Mouse (Mus musculus) CH12.LX (cell line): ENCODE data around the gene Pald1. TPM values are rescaled to one million over a fixed set of nuclear protein-coding genes. Genes with fewer than 3 reads are reported as not detected.

Experiments
- DNase-seq: peaks from one replicate; pipeline ENCODE4 v3.0.0-alpha.2; 2013; ENCODE audit errors: extremely low read depth
- H3K27ac ChIP-seq: 2 replicates; pipeline ENCODE4 v1.5.1; 2012; ENCODE audit warnings: low read depth, mild to moderate bottlenecking, control low read depth, moderate library complexity; ENCODE audit not compliant: insufficient read depth
- H3K27me3 ChIP-seq: replicated peaks from 2 replicates; pipeline ENCODE3; 2012; ENCODE audit warnings: inconsistent platforms
- H3K36me3 ChIP-seq, 2 experiments: replicated peaks in 1 of 2; 2 replicates each; pipeline versions ENCODE3 to v1.6.1; 2012; ENCODE audit warnings: inconsistent platforms in 1 of 2, low read length in 1 of 2, mild to moderate bottlenecking in 1 of 2, mixed read lengths in 1 of 2, moderate library complexity in 1 of 2; ENCODE audit not compliant: control insufficient read depth in 1 of 2, insufficient read depth in 1 of 2
- H3K4me1 ChIP-seq, 2 experiments: 2 replicates each; pipeline ENCODE4 v1.6.1; 2012; ENCODE audit warnings: inconsistent platforms in 1 of 2, moderate library complexity in 1 of 2; ENCODE audit not compliant: insufficient read depth in 2 of 2, control insufficient read depth in 1 of 2
- H3K4me2 ChIP-seq: 2 replicates; pipeline ENCODE4 v1.6.1; 2012; ENCODE audit warnings: low read depth, mild to moderate bottlenecking, control low read depth; ENCODE audit not compliant: poor library complexity, insufficient read depth, severe bottlenecking
- H3K4me3 ChIP-seq, 3 experiments: fragments of 150-350 bp in 1 of 3; sonication (generic) in 1 of 3; replicated peaks in 1 of 3; 2 replicates each; pipeline versions ENCODE3 to v1.5.1; 2011 to 2012; ENCODE audit warnings: low read depth in 2 of 3, low read length in 2 of 3, mild to moderate bottlenecking in 2 of 3, moderate library complexity in 2 of 3, control low read depth in 1 of 3, improper control_type of control experiment in 1 of 3, inconsistent platforms in 1 of 3, mixed read lengths in 1 of 3; ENCODE audit not compliant: poor library complexity in 1 of 3
- H3K79me2 ChIP-seq: replicated peaks from 2 replicates; pipeline ENCODE4 v1.6.1; 2012; ENCODE audit warnings: mild to moderate bottlenecking, moderate library complexity; ENCODE audit not compliant: control insufficient read depth, poor library complexity, insufficient read depth, severe bottlenecking; ENCODE audit errors: extremely low read depth
- H3K9ac ChIP-seq: 2 replicates; pipeline ENCODE4 v1.6.1; 2012; ENCODE audit warnings: low read depth, mild to moderate bottlenecking, control low read depth, moderate library complexity; ENCODE audit not compliant: insufficient read depth
- H3K9me3 ChIP-seq: replicated peaks from 2 replicates; pipeline ENCODE3; 2012; ENCODE audit warnings: low read length, inconsistent platforms, mixed read lengths
- CTCF ChIP-seq, 2 experiments: IDR thresholded peaks in 1 of 2; conservative IDR thresholded peaks in 1 of 2; 2 replicates each; pipeline ENCODE4 v1.5.1; 2011 to 2012; ENCODE audit warnings: low read depth in 2 of 2, low read length in 2 of 2, improper control_type of control experiment in 1 of 2, inconsistent platforms in 1 of 2, mild to moderate bottlenecking in 1 of 2, moderate library complexity in 1 of 2
- EP300 ChIP-seq: IDR thresholded peaks from 2 replicates; pipeline ENCODE4 v1.6.1; 2011; ENCODE audit warnings: low read length, improper control_type of control experiment
- GABPA ChIP-seq: IDR thresholded peaks from 2 replicates; pipeline ENCODE4 v1.6.1; 2012; ENCODE audit warnings: low read depth, low read length, improper control_type of control experiment, inconsistent platforms; ENCODE audit not compliant: insufficient replicate concordance
- JUND ChIP-seq: conservative IDR thresholded peaks from 2 replicates; pipeline ENCODE4 v1.6.1; 2011; ENCODE audit warnings: low read depth, low read length, improper control_type of control experiment
- MAFK ChIP-seq: IDR thresholded peaks from 2 replicates; pipeline ENCODE4 v1.6.1; 2011; ENCODE audit warnings: low read length, improper control_type of control experiment; ENCODE audit not compliant: insufficient replicate concordance
- MAX ChIP-seq: IDR thresholded peaks from 2 replicates; pipeline ENCODE4 v1.6.1; 2011; ENCODE audit warnings: low read length, improper control_type of control experiment
- MEF2A ChIP-seq: IDR thresholded peaks from 2 replicates; pipeline ENCODE4 v1.6.1; 2014; ENCODE audit warnings: low read depth, mild to moderate bottlenecking, inconsistent platforms, low read length, improper control_type of control experiment, borderline replicate concordance
- POLR2A ChIP-seq: IDR thresholded peaks from 2 replicates; pipeline ENCODE4 v1.6.1; 2011; ENCODE audit warnings: low read depth, mild to moderate bottlenecking, improper control_type of control experiment, low read length
- RAD21 ChIP-seq: IDR thresholded peaks from 2 replicates; pipeline ENCODE4 v1.6.1; 2011; ENCODE audit warnings: low read depth, mild to moderate bottlenecking, low read length, improper control_type of control experiment, moderate library complexity
- SMC3 ChIP-seq: IDR thresholded peaks from 2 replicates; pipeline ENCODE4 v1.6.1; 2011; ENCODE audit warnings: low read depth, low read length, improper control_type of control experiment
- TBP ChIP-seq: conservative IDR thresholded peaks from 2 replicates; pipeline ENCODE4 v1.6.1; 2011; ENCODE audit warnings: low read depth, low read length, improper control_type of control experiment
- TCF12 ChIP-seq: IDR thresholded peaks from 2 replicates; pipeline ENCODE4 v1.6.1; 2014; ENCODE audit warnings: low read depth, mild to moderate bottlenecking, inconsistent platforms, low read length, improper control_type of control experiment
- USF1 ChIP-seq: IDR thresholded peaks from 2 replicates; pipeline ENCODE4 v1.6.1; 2014; ENCODE audit warnings: low read depth, mild to moderate bottlenecking, inconsistent platforms, low read length, improper control_type of control experiment
- ZKSCAN1 ChIP-seq: IDR thresholded peaks from 2 replicates; pipeline ENCODE4 v1.6.1; 2012; ENCODE audit warnings: low read depth, inconsistent platforms, low read length, improper control_type of control experiment, borderline replicate concordance
- ZNF384 ChIP-seq: IDR thresholded peaks from 2 replicates; pipeline ENCODE4 v1.6.1; 2012; ENCODE audit warnings: low read depth, low read length, improper control_type of control experiment, inconsistent platforms
- dilution Hi-C: fragments of 300-500 bp; cut with MboI; formaldehyde crosslinking; loops from 2 replicates; pipeline ENCODE4 v1.14.3; 2020; ENCODE audit warnings: low sequenced_read_pairs; ENCODE audit not compliant: extremely low pct_unique_long_range_greater_than_20kb, extremely low pct_ligation_motif_present
- in situ Hi-C: fragments of 300-500 bp; cut with MboI; formaldehyde crosslinking; loops from 3 replicates; pipeline ENCODE4 v1.14.3; 2019; ENCODE audit warnings: low sequenced_read_pairs, low pct_ligation_motif_present, low pct_unique_long_range_greater_than_20kb, mixed read lengths
- polyA plus RNA-seq: library from polyadenylated mRNA; unstranded; fragments of >175 nt; gene quantifications from 2 replicates; pipeline ENCODE4 v1.2.1, GENCODE M21; 2012; ENCODE audit warnings: low read depth; ENCODE audit not compliant: insufficient read length
- total RNA-seq, 2 experiments: library from RNA; depleted of rRNA; stranded (reverse); fragments of 300-350 nt in 1 of 2; fragments of >200 nt in 1 of 2; gene quantifications; 2 replicates each; pipeline ENCODE4 v1.2.3; 2012 to 2014

The Pald1 gene
- total and polyA plus RNA-seq, 3 experiments = 1.5 to 2.0 (median 1.5) TPM

DNA sequence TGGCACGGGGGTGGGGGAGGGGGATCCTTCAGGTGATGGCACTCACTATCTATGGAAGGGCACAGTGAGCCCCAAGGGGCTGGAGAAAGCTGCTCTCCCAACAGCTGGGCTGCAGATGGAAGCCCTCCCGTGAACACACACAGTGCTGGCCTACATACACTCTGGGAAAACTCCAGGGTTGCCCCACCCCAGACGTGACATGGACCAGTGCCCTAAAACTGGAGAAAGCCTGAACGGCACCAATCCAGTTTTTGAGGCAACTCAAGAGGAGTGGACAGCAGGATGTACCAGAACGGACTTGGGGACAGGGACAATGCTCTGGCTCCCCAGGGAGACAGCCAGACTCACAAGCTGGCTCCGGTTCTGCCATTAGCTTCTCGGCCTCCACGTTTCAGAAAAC is 58.6 kb downstream of the Pald1 start:
- Histone ChIP-seq H3K4me2 (no peak overlapping the region), H3K36me3 (peaks cover 0 to 2% of the 10 kb centered on the region in 2 experiments), H3K27ac (no peak overlapping the region), H3K27me3 (no peaks in the 10 kb centered on the region), H3K9me3 (no peaks in the 10 kb centered on the region), H3K4me3 (no peak overlapping the region), H3K79me2 (no peaks in the 10 kb centered on the region), H3K4me1 (peaks cover 3 to 44% of the 10 kb centered on the region in 2 experiments; a peak in 3 of 4 replicates)
- dilution Hi-C loops = no loop called here
- in situ Hi-C loops = loop anchor here (5.0 to 25.0 kb wide), 2 partner anchors 127 to 338 kb away; no protein-coding TSS in a partner anchor
- no peak for DNase-seq
- no peak for TF ChIP-seq ZKSCAN1
- TF ChIP-seq MAFK = no peak
- TF ChIP-seq ZNF384 = no peak
- no peak for TF ChIP-seq USF1
- TF ChIP-seq TCF12 = no peak
- TF ChIP-seq JUND = no peak
- TF ChIP-seq POLR2A = no peak
- no peak for TF ChIP-seq GABPA
- no peak for TF ChIP-seq EP300
- TF ChIP-seq SMC3 = no peak
- no peak for TF ChIP-seq TBP
- TF ChIP-seq, all 38 proteins: peak for 0
- no peak overlapping the region for H3K9ac ChIP-seq

GRCm38 (mm10) chr10:61318527-61318926 is 64.8 kb downstream of the Pald1 start:
- DNase-seq = no peak
- Histone ChIP-seq H3K27me3 (no peaks in the 10 kb centered on the region), H3K4me1 (0 out of 4 replicates have a peak, but pooled peaks cover 0 to 10% of the 10 kb centered on the region in 2 experiments), H3K79me2 (no peaks in the 10 kb centered on the region), H3K27ac (no peak overlapping the region), H3K36me3 (peaks cover 0 to 2% of the 10 kb centered on the region in 2 experiments), H3K4me2 (no peak overlapping the region)
- in situ Hi-C loops (no loop called here), dilution Hi-C loops (no loop called here)
- TF ChIP-seq RAD21 (peak; percentile 36), USF1 (no peak), CTCF (conservative IDR thresholded peaks at IDR 0.05 in 1 of 2, IDR thresholded peaks at IDR 0.05 in 1 of 2; ENCODE audit: low read depth in 2 of 2, low read length in 2 of 2) (peak in 1 of 2 experiments; percentile 52; a peak in 2 of 4 replicates), MAX (no peak), ZNF384 (no peak), MEF2A (no peak), SMC3 (peak; percentile 24)
- TF ChIP-seq, all 38 proteins: peak for 3
- H3K9ac ChIP-seq = no peak overlapping the region
- no peak overlapping the region for H3K4me3 ChIP-seq
- H3K9me3 ChIP-seq = no peaks in the 10 kb centered on the region
